Mouse (Mus musculus): ENCODE data around the gene Hs6st3.

- TF ChIP-seq CTCF (IDR thresholded peaks at IDR 0.05; ENCODE audit: borderline replicate concordance, insufficient read depth, low read depth, low read length) (no peak), POLR2A (IDR thresholded peaks at IDR 0.05; ENCODE audit: borderline replicate concordance, insufficient read depth, low read length) (no peak)
These were observed 693.8 kb downstream of the Hs6st3 start for GRCm38 (mm10) chr14:119832012-119832325.
